Mouse (Mus musculus): ENCODE results near the gene Mmrn1. TPM values are rescaled to one million over a fixed set of nuclear protein-coding genes. Genes with fewer than 3 reads are reported as not detected.
A peak's percentile ranks its signal among the peaks of the same experiment; 100 is the strongest.

Mmrn1 gene
- polyA plus RNA-seq, 1 experiment from 2014 or later, result 5.1 TPM

- Histone ChIP-seq H3K4me3 (no peak overlapping the region), H3K36me3 (no peaks in the 10 kb centered on the region), H3K9me3 (no peaks in the 10 kb centered on the region), H3K4me1 (0 out of 2 replicates have a peak, but pooled peaks cover 6% of the 10 kb centered on the region), H3K9ac (replicated peaks) (no peak overlapping the region), H3K4me2 (replicated peaks) (no peak overlapping the region), H3K27me3 (no peaks in the 10 kb centered on the region), H3K27ac (replicated peaks) (no peak overlapping the region)
- 73% methylated on average over 1 of the region's 1 CpGs for WGBS
- no peak for ATAC-seq (ENCODE audit: low FRiP score, low read depth)
Observed at GRCm38 (mm10) chr6:60963726-60964125, 39.0 kb downstream of the Mmrn1 start.

- no peaks in the 10 kb centered on the region for H3K36me3 ChIP-seq
- WGBS, result 86% methylated on average over 4 of the region's 4 CpGs
- H3K4me1 ChIP-seq, result peaks cover 12% of the 10 kb centered on the region; the same call in 1 of the 2 replicates
- no peaks in the 10 kb centered on the region for H3K27me3 ChIP-seq
- no peak overlapping the region for H3K4me3 ChIP-seq
- H3K9ac ChIP-seq (replicated peaks), result no peak overlapping the region
- no peak for ATAC-seq (ENCODE audit: low FRiP score, low read depth)
- H3K27ac ChIP-seq (replicated peaks), result no peak overlapping the region
- H3K4me2 ChIP-seq (replicated peaks), result no peak overlapping the region
- no peaks in the 10 kb centered on the region for H3K9me3 ChIP-seq
Observed at GRCm38 (mm10) chr6:60966931-60967330, 42.2 kb downstream of the Mmrn1 start.

- Histone ChIP-seq H3K36me3 (no peaks in the 10 kb centered on the region), H3K4me1 (peaks cover 5% of the 10 kb centered on the region; the same call in 1 of the 2 replicates), H3K4me3 (no peak overlapping the region), H3K9me3 (no peaks in the 10 kb centered on the region), H3K27ac (replicated peaks) (no peak overlapping the region), H3K9ac (replicated peaks) (no peak overlapping the region), H3K4me2 (replicated peaks) (no peak overlapping the region), H3K27me3 (no peaks in the 10 kb centered on the region)
- ATAC-seq (ENCODE audit: low FRiP score, low read depth), result no peak
- 78% methylated on average over 6 of the region's 6 CpGs for WGBS
Observed at GRCm38 (mm10) chr6:60969407-60969806, 44.6 kb downstream of the Mmrn1 start.

GRCm38 (mm10) chr6:60970811-60971210, 46.0 kb downstream of the Mmrn1 start:
- Histone ChIP-seq H3K27ac (replicated peaks) (no peak overlapping the region), H3K9ac (replicated peaks) (no peak overlapping the region), H3K9me3 (no peaks in the 10 kb centered on the region), H3K4me2 (replicated peaks) (no peak overlapping the region), H3K4me1 (peaks cover 5% of the 10 kb centered on the region; the same call in 1 of the 2 replicates), H3K36me3 (no peaks in the 10 kb centered on the region), H3K4me3 (no peak overlapping the region), H3K27me3 (no peaks in the 10 kb centered on the region)
- WGBS, result 82% methylated on average over 2 of the region's 2 CpGs
- no peak for ATAC-seq (ENCODE audit: low FRiP score, low read depth)

GRCm38 (mm10) chr6:60978610-60979009, 53.8 kb downstream of the Mmrn1 start:
- no peak for ATAC-seq (ENCODE audit: low FRiP score, low read depth)
- no peak overlapping the region for H3K9ac ChIP-seq (replicated peaks)
- no peak overlapping the region for H3K4me2 ChIP-seq (replicated peaks)
- H3K27ac ChIP-seq (replicated peaks), result no peak overlapping the region
- no peaks in the 10 kb centered on the region for H3K36me3 ChIP-seq
- 91% methylated on average over 1 of the region's 1 CpGs for WGBS
- no peaks in the 10 kb centered on the region for H3K27me3 ChIP-seq
- H3K4me1 ChIP-seq, result no peaks in the 10 kb centered on the region
- H3K4me3 ChIP-seq, result no peak overlapping the region
- H3K9me3 ChIP-seq, result no peaks in the 10 kb centered on the region

- Histone ChIP-seq H3K9me3 (no peaks in the 10 kb centered on the region), H3K27me3 (no peaks in the 10 kb centered on the region), H3K4me1 (no peaks in the 10 kb centered on the region), H3K27ac (replicated peaks) (no peak overlapping the region), H3K4me2 (replicated peaks) (no peak overlapping the region), H3K36me3 (no peaks in the 10 kb centered on the region), H3K4me3 (no peak overlapping the region), H3K9ac (replicated peaks) (no peak overlapping the region)
- 88% methylated on average over 2 of the region's 2 CpGs for WGBS
- ATAC-seq (ENCODE audit: low FRiP score, low read depth), result no peak
Observed at GRCm38 (mm10) chr6:60979039-60979438, 54.3 kb downstream of the Mmrn1 start.

- no peak overlapping the region for H3K4me2 ChIP-seq (replicated peaks)
- no peaks in the 10 kb centered on the region for H3K27me3 ChIP-seq
- no peak for ATAC-seq (ENCODE audit: low FRiP score, low read depth)
- no peak overlapping the region for H3K27ac ChIP-seq (replicated peaks)
- WGBS, result 47% methylated on average over 1 of the region's 1 CpGs
- no peaks in the 10 kb centered on the region for H3K36me3 ChIP-seq
- no peaks in the 10 kb centered on the region for H3K4me1 ChIP-seq
- no peak overlapping the region for H3K9ac ChIP-seq (replicated peaks)
- H3K9me3 ChIP-seq, result no peaks in the 10 kb centered on the region
- no peak overlapping the region for H3K4me3 ChIP-seq
Observed at GRCm38 (mm10) chr6:60984360-60984759, 59.6 kb downstream of the Mmrn1 start.

GRCm38 (mm10) chr6:60985919-60986318, 61.1 kb downstream of the Mmrn1 start:
- H3K36me3 ChIP-seq, result no peaks in the 10 kb centered on the region
- 42% methylated on average over 2 of the region's 2 CpGs for WGBS
- H3K9ac ChIP-seq (replicated peaks), result no peak overlapping the region
- no peak overlapping the region for H3K27ac ChIP-seq (replicated peaks)
- H3K4me3 ChIP-seq, result no peak overlapping the region
- H3K4me1 ChIP-seq, result no peaks in the 10 kb centered on the region
- H3K4me2 ChIP-seq (replicated peaks), result no peak overlapping the region
- no peaks in the 10 kb centered on the region for H3K27me3 ChIP-seq
- no peak for ATAC-seq (ENCODE audit: low FRiP score, low read depth)
- H3K9me3 ChIP-seq, result no peaks in the 10 kb centered on the region

- ATAC-seq (ENCODE audit: low FRiP score, low read depth), result no peak
- WGBS, result 90% methylated on average over 11 of the region's 11 CpGs
- Histone ChIP-seq H3K27me3 (no peaks in the 10 kb centered on the region), H3K4me2 (replicated peaks) (no peak overlapping the region), H3K4me3 (no peak overlapping the region), H3K36me3 (no peaks in the 10 kb centered on the region), H3K27ac (replicated peaks) (no peak overlapping the region), H3K9ac (replicated peaks) (no peak overlapping the region), H3K9me3 (no peaks in the 10 kb centered on the region), H3K4me1 (no peaks in the 10 kb centered on the region)
Observed at GRCm38 (mm10) chr6:60986914-60987313, 62.1 kb downstream of the Mmrn1 start.

- no peak overlapping the region for H3K4me2 ChIP-seq (replicated peaks)
- 96% methylated on average over 3 of the region's 3 CpGs for WGBS
Observed at GRCm38 (mm10) chr6:60987804-60988203, 63.0 kb downstream of the Mmrn1 start.

GRCm38 (mm10) chr6:60992366-60992765, 67.6 kb downstream of the Mmrn1 start:
- H3K27me3 ChIP-seq, result no peaks in the 10 kb centered on the region
- no peak overlapping the region for H3K27ac ChIP-seq (replicated peaks)
- H3K9ac ChIP-seq (replicated peaks), result no peak overlapping the region
- H3K4me3 ChIP-seq, result no peak overlapping the region
- H3K4me1 ChIP-seq, result peaks cover 4% of the 10 kb centered on the region; the same call in 1 of the 2 replicates
- H3K9me3 ChIP-seq, result no peaks in the 10 kb centered on the region
- no peak for ATAC-seq (ENCODE audit: low FRiP score, low read depth)
- WGBS, result 91% methylated on average over 1 of the region's 1 CpGs
- no peaks in the 10 kb centered on the region for H3K36me3 ChIP-seq
- no peak overlapping the region for H3K4me2 ChIP-seq (replicated peaks)

More at GRCm38 (mm10) chr6:60987804-60988203, 63.0 kb downstream of the Mmrn1 start:
- no peak overlapping the region for H3K4me3 ChIP-seq
- ATAC-seq (ENCODE audit: low FRiP score, low read depth), result no peak
- no peaks in the 10 kb centered on the region for H3K4me1 ChIP-seq
- H3K9me3 ChIP-seq, result no peaks in the 10 kb centered on the region
- H3K27me3 ChIP-seq, result no peaks in the 10 kb centered on the region
- no peak overlapping the region for H3K27ac ChIP-seq (replicated peaks)
- no peak overlapping the region for H3K9ac ChIP-seq (replicated peaks)
- H3K36me3 ChIP-seq, result no peaks in the 10 kb centered on the region

GRCm38 (mm10) chr6:60993386-60994108, 68.8 kb downstream of the Mmrn1 start:
- no peak overlapping the region for H3K27ac ChIP-seq (replicated peaks)
- no peaks in the 10 kb centered on the region for H3K27me3 ChIP-seq
- no peaks in the 10 kb centered on the region for H3K9me3 ChIP-seq
- peak overlapping the region; percentile 17; the same call in 1 of the 2 replicates for H3K4me2 ChIP-seq (replicated peaks)
- ATAC-seq (ENCODE audit: low FRiP score, low read depth), result no peak
- WGBS, result 73% methylated on average over 4 of the region's 4 CpGs
- no peak overlapping the region for H3K9ac ChIP-seq (replicated peaks)
- H3K36me3 ChIP-seq, result no peaks in the 10 kb centered on the region
- H3K4me3 ChIP-seq, result no peak overlapping the region
- H3K4me1 ChIP-seq, result peaks cover 4% of the 10 kb centered on the region; the same call in 1 of the 2 replicates

All from midbrain, embryonic 12.5 days (tissue).